Mouse (Mus musculus) splenic B cell, adult 2 months (primary cell): Measurements from ENCODE around the gene Sdhaf2.
A peak's percentile ranks its signal among the peaks of the same experiment; 100 is the strongest.

Source experiments
- DNase-seq: peaks from one replicate; pipeline ENCODE4 v3.0.0-alpha.2; 2011; ENCODE audit warnings: low read depth, low spot score
- H3K27me3 ChIP-seq: 2 replicates; pipeline ENCODE4 v1.6.1; 2012; ENCODE audit warnings: mild to moderate bottlenecking, low read length, moderate library complexity, mixed read lengths; ENCODE audit not compliant: control insufficient read depth, poor library complexity, insufficient read depth, severe bottlenecking
- H3K36me3 ChIP-seq: 2 replicates; pipeline ENCODE4 v1.6.1; 2012; ENCODE audit warnings: mild to moderate bottlenecking, low read length, moderate library complexity, mixed read lengths; ENCODE audit not compliant: control insufficient read depth, poor library complexity, insufficient read depth, severe bottlenecking

Gene Sdhaf2

GRCm38 (mm10) chr19:10524784-10525105 lies 1.2 kb downstream of the Sdhaf2 start:
- no peak for DNase-seq
- Histone ChIP-seq H3K36me3 (0 out of 2 replicates have a peak, but pooled peaks cover 3% of the 10 kb centered on the region), H3K27me3 (no peaks in the 10 kb centered on the region)

DNA sequence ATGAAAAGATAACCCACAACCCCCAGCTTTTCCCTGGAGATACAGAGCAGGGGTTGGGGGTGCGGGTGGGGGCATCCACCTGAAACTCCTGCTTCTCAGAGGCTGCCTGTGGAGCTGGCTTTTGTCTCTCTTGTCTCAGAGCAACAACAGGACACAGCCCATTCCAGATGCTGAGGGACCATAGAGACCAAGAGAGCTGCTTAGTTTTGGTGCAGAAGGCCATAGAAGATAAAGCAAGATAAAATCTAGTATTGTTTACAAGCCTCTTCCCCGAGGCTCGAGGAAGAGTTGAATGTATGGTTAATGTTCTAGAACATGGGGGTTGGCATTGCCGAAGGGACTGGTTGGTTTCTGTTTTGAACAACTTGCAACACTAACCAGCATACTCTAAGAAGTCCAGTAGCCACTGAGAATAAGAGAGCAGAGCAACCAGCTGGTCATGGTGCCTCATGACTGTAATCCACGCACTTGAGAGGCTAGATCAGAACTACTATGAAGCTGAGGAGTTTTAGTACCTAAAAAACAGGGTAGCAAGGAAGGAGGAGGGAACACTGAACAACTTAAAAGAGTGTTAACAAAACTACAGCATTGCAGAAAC lies 2.4 kb downstream of the Sdhaf2 start:
- peak; percentile 8 for DNase-seq
- Histone ChIP-seq H3K36me3 (0 out of 2 replicates have a peak, but pooled peaks cover 3% of the 10 kb centered on the region), H3K27me3 (no peaks in the 10 kb centered on the region)

DNA sequence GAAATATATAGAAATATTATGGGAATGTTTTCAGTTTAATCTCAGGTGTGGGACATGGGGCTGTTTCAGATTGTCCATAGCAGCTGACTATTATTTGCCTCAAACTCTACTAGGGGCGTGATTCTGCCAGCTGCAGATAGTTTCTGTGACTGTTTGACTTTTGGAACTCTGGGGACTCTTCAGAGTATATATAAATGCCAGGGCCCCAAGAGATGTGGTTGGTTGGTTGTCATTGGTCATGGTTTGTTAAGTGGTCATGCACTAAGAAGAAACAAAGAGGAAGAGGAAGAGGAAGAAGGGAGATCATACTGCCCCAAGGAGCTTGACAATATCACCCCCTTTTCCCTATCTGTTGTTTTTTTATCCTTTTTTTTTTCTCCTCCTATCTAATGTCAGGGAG lies 4.0 kb downstream of the Sdhaf2 start:
- H3K27me3 ChIP-seq, result no peaks in the 10 kb centered on the region
- DNase-seq, result peak; percentile 54

GRCm38 (mm10) chr19:10520355-10520754 lies 5.6 kb downstream of the Sdhaf2 start:
- peak; percentile 55 for DNase-seq
- no peaks in the 10 kb centered on the region for H3K27me3 ChIP-seq
- H3K36me3 ChIP-seq, result peaks cover 9% of the 10 kb centered on the region; the same call in 1 of the 2 replicates

More for the DNA sequence above, 4.0 kb downstream of the Sdhaf2 start:
- H3K36me3 ChIP-seq, result peaks cover 5% of the 10 kb centered on the region; the same call in 1 of the 2 replicates

GRCm38 (mm10) chr19:10510759-10511330 lies 15.1 kb downstream of the Sdhaf2 start:
- Histone ChIP-seq H3K36me3 (peaks cover 11% of the 10 kb centered on the region), H3K27me3 (no peaks in the 10 kb centered on the region)
- no peak for DNase-seq

DNA sequence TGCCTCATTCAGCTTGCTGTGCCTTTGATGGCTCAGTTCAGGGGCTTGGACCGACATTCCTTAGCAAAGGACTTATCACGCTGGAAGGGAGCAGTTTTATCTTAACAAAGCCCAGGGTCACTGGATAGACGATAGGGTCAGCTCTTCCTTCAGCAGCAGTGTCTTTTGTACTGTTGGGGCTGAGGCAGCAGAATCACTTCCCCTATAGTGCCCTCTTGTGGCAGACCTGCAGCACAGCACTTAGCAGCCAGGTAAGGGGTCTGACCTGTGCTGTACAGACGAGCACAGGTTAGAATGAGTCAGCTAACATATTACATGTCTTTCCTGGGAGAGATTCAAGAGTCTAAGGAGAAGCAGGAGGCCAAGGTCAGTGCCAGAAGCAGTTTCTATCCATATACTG lies 23.4 kb downstream of the Sdhaf2 start:
- peak; percentile 73 for DNase-seq

DNA sequence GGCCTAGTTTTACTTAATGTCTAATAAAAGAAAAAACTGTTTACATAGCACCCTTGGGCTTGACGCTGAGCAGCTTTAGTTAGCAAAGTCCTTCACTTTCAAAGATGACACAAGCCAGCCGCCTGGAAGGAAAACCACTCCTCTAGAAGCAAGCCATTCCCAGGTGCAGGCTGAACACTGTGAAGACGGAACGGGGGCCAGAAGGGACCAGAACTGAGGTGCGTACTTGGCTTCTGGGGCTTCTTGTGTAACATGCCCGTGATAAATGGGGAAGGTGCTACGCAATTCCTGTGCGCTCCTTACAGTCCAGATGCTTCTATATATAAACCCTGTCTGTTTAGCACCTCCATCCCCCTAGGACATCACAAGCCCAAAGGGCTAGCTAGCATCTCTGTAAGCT lies 25.4 kb downstream of the Sdhaf2 start:
- Histone ChIP-seq H3K36me3 (peaks cover 11% of the 10 kb centered on the region), H3K27me3 (no peaks in the 10 kb centered on the region)
- DNase-seq, result no peak

More for the DNA sequence above, 23.4 kb downstream of the Sdhaf2 start:
- Histone ChIP-seq H3K27me3 (no peaks in the 10 kb centered on the region), H3K36me3 (peaks cover 10% of the 10 kb centered on the region)

DNA sequence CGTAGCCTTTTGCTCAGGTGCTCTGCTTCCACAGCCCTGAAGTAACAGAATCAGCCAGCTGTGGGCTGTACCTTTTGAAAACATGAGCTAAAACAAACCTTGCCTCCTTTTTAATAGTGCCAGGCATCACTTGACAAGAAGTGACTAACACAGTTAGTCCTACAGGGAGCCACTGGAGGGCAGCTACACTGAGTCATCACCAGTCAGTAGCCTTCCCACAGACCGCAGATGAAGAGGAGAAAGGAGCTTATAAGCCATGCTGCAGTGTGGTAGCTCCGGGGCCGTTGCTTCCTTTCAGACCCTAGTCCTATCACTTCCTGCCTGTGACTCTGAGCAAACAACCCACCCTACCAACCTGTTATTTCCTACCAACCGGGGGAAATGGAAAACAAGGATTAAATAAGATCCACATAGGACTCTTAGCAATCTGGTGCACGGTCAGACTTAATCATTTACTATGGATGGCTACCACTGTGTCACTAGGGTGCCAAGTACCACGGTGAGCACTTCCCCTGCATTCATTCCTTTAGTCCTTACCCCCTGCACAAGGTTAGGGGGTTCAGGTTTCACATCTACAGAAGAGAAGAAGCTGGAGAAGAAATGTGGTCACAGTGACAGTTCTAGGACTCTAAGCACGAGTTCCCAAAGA lies 28.3 kb downstream of the Sdhaf2 start:
- Histone ChIP-seq H3K27me3 (no peaks in the 10 kb centered on the region), H3K36me3 (peaks cover 8% of the 10 kb centered on the region)
- DNase-seq, result no peak

DNA sequence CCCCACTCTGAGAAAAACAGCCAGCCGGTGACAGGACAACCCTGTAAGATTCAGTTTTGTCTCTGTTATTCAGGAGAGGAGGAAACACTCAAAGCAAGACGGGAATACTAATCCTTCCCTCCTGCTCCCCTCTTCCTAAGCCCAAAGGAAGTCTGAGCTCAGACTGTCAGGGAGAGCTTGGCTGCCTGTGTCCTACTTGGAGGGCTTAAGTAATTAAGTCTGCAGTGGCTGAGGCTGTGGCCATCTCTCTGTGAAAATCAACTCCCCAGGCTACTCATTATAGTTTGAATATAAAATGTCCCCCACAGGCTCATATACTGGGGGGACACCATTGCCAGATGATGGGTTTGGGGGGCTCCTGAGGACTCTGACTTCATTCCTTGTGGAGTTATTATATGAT lies 29.0 kb downstream of the Sdhaf2 start:
- no peaks in the 10 kb centered on the region for H3K27me3 ChIP-seq
- DNase-seq, result no peak
- H3K36me3 ChIP-seq, result peaks cover 6% of the 10 kb centered on the region

DNA sequence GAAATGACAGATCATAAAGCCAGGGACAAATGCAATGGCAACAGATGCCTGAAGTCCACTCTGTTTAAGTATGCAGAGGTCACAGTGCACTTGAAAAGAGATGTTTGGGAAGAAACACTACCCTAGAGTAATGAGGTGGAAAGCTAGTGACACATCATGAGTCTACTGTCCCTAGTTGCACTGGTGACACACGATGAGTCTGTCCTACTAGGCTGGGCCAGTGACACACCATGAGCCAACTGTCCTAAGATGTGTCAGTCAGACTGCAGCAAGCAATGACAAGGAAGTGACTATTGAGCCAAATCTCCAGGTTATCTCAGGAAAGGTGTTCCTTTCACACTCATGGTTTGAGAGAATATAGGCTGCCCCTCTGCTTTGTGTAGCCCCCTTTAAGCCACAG lies 30.3 kb downstream of the Sdhaf2 start:
- DNase-seq, result no peak
- Histone ChIP-seq H3K36me3 (peaks cover 6% of the 10 kb centered on the region), H3K27me3 (no peaks in the 10 kb centered on the region)

GRCm38 (mm10) chr19:10486264-10486738 lies 39.6 kb downstream of the Sdhaf2 start:
- Histone ChIP-seq H3K27me3 (no peaks in the 10 kb centered on the region), H3K36me3 (no peaks in the 10 kb centered on the region)
- peak; percentile 73 for DNase-seq

DNA sequence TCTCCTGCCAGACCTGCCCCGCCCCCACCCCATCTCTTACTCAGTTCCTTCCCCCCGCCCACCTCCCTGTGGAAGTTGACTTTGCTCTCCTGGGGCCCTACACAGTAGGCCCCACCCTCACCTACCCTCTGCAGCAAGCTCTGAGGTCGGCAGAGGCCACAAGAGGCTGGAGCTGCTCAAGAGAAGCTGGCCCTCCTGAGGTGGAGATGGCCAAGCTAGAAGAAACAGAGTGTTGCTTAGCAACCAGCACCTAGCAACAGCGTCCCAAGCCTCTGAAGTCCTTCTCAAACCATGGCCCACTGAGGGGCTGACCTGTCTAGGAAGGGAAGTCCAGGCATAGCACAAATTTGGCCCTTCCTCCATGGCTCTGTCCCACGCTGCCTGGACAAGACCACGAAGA lies 43.2 kb downstream of the Sdhaf2 start, which contains the start of gene Ppp1r32:
Ppp1r32 (minus strand) TSS at position 226 of the 400 bp plus-strand sequence.
- no peak for DNase-seq
- no peaks in the 10 kb centered on the region for H3K27me3 ChIP-seq
- no peaks in the 10 kb centered on the region for H3K36me3 ChIP-seq

DNA sequence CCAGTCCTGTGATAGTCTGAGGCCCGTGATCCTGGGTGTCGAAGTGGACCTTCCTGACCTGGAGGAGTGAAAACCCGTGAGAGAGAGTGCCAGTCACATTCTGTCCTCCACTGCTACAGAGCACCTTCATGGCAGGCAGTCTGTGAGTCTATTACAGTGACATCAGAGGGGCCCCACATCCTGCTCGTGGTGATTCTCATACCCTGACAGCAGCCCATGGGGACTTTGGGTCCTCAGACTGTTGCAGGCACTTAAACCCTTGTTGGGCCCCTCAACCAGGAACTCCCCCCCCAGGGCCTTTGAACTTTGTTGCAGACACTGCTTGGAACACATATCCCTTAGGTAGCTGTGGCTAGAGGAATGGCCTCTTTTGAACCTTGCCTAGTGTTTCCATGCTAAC lies 46.4 kb downstream of the Sdhaf2 start:
- Histone ChIP-seq H3K36me3 (no peaks in the 10 kb centered on the region), H3K27me3 (no peaks in the 10 kb centered on the region)
- DNase-seq, result no peak

DNA sequence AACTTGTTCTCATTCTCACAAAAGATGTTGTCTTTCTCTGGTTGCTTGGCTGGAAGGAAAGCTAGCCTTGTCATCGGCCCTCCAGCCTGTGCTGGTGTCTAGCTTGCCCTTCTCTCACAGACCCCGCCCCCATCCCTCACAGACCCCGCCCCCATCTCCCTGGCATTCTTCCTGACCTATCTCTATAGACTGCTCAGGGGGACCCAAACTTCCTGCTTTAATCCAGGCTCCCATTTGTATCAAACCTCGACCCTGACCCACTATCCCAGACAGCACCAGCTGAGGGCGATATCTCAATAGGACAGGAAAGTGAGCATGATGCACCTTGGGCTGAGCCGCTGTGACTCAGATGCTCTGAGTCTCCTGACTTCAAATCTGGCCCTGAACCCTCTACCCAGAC lies 52.2 kb downstream of the Sdhaf2 start:
- no peaks in the 10 kb centered on the region for H3K27me3 ChIP-seq
- H3K36me3 ChIP-seq, result no peaks in the 10 kb centered on the region
- no peak for DNase-seq

DNA sequence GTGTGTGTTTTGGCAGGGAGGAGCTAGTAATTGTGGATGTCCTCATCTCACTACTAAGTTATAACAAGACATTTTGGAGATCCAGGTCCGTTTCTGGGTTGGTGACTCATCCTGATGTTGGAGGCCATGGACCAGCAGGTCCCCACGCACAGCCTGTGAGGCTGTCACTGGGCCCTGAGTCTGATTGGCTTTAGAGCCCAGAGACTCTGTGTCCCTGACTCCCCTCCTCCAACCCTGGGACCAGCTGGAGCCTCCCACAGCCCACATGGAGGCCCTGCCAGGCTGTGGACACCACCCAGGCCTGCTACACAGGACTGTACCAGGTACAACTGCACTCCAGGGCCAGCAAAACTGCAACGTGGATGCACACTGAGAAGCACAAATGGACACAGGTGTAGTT lies 53.0 kb downstream of the Sdhaf2 start:
- no peak for DNase-seq
- H3K36me3 ChIP-seq, result no peaks in the 10 kb centered on the region
- no peaks in the 10 kb centered on the region for H3K27me3 ChIP-seq
